Mouse (Mus musculus) activated CD4-positive, CD25-positive, alpha-beta regulatory T cell, adult 4 months (primary cell): ENCODE measurements around the gene Mccc1. TPM values are rescaled to one million over a fixed set of nuclear protein-coding genes. Genes with fewer than 3 reads are reported as not detected.
A peak's percentile ranks its signal among the peaks of the same experiment; 100 is the strongest.

Source experiments
- ATAC-seq: one replicate; pipeline ENCODE4 v1.8.0; 2017
- polyA plus RNA-seq, 2 experiments: library from polyadenylated mRNA; unstranded; fragments of 100-300 nt; shearing (Covaris generic); gene quantifications; one replicate each; pipeline ENCODE4 v1.2.1; 2017

Gene Mccc1
- polyA plus RNA-seq, 2 experiments from 2014 or later, result 12.8 to 20.5 TPM

- no peak for ATAC-seq
Observed at GRCm38 (mm10) chr3:35964928-35965327, 35.5 kb downstream of the Mccc1 start.

DNA sequence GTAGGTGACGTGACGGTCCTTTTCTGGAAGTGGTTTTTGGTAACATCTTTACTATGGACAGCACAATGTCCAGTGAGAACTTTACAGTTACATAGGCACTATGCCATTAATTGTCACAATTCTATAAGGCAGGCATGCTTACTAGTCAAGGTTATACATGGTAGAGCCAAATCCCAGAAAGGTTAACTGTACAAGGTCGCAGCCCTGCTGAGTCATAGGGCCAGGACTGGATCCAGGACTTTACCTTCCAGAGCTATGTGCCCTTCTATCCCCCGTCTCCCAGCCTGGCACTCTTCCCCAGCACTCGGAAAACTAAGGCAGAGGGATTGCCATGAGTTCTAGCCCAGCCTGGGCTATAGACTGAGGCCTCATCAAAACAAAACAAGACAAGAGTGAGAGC lies 36.6 kb downstream of the Mccc1 start:
- no peak for ATAC-seq

DNA sequence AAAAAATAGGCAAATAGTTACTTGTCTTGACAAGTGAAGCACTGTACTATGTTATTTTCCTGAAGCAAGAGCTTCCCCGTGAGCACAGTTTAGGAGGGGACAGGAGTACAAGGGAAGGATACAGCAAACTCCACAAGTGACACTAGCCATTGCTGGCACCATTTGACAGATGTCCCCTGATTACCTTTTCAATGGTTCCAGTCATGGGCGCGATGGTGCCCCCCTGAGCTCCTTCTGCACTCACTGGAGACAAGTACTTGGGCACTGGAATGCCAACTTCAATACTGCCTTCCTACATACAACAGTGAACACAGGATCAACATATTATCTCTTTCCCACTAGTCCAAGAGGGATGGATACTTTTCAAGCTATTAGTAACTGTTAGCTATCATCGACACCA lies 37.1 kb downstream of the Mccc1 start:
- no peak for ATAC-seq

DNA sequence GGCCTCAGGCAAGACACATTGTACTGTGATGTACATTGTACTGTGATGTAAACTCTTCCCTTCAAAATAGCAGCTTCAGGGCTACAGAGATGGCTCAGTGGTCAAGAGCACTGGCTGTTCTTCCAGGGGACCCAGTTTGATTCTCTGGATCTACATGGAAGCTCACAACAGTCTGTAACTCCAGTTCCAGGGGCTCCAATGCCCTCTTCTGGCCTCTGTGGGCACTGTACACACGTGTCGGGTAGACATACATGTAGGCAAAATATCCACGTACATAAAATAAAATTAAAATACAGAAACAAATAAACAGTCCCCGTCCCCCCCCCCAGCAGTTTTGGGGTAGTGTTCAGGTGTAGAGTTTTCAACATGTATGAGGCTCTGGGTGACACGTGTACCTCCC lies 37.5 kb downstream of the Mccc1 start:
- ATAC-seq, result no peak

GRCm38 (mm10) chr3:35957230-35957629 lies 43.2 kb downstream of the Mccc1 start:
- no peak for ATAC-seq

DNA sequence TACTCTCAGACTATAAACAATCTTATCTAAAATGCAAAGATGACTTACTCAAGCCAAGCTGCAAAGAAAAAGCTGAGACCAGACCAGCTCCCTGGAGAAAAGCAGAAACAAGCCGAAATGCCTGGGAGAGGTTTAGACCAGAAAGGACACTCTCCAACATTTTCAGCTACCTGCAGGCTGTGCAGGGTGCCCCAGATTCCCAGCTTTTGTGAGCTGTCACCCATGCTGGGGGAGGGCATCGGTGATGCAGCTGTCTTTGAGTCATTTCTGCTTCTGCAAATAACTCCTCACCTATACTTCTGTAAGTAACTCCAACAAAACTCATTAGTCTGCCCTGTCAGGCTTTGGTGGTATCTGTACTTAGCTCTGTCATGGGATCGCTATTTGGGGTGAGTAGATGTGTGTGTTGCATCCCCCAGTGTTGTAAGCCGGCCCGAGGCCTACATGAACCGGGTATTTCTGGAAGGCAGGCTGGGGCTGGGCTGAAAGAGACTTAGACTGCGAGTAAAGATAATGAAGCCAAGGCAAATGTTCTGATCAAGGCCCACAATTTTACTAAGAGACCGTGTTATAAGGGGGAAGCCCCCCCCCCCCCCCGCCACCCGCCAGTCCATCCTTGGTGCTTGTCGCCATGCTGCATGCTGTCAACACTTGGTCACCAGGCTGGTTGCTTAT lies 45.4 kb downstream of the Mccc1 start:
- no peak for ATAC-seq

DNA sequence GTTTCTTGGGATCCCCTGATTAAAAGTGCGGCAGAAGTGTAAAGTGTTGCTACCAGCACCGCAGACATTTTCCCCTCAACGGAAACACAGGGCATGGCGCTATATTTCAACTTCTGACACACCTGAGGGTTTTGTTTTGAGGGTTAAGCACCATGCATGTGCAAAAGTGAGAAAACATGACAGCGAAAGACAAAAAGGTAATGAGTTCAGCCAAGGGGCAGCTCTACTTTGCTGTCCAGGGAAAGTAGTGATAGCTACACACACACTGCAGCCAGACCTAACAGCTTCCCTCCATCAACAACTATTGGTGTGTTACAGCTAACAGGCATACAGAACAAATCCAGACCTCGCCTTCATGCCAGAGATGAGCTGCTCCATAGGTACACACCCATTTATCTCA lies 46.7 kb downstream of the Mccc1 start:
- no peak for ATAC-seq

GRCm38 (mm10) chr3:35953184-35953583 lies 47.3 kb downstream of the Mccc1 start:
- ATAC-seq, result no peak

- ATAC-seq, result no peak
Observed at GRCm38 (mm10) chr3:35948197-35948596, 52.3 kb downstream of the Mccc1 start.

DNA sequence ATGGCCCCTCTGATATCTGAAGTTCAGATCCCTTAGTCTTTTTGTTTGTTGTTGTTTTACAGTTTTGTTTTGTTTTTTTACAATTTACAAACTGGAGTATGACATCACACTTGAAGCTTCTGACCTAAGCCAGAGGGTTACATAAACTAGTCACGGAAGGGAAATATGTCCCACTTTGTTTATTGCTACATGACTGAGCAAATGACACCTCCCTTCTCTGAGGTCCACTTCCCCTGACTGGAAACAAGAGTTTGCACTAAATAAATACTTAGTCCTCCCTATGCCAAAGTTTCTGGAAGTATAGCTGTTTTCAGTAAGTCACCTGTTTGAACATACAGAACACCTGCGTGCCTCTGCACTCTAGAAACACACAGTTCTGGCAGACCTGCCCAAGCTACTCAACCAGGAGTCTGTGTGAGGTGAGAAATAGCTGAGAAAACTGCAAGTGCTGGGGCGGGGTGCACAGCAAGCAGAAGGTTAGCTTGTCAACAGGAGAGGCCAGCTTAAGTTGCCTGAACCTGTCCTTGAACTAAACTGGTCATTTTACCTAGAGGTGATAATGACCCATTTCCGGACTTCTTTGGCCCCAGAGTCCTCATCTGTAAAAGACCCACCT lies 59.9 kb downstream of the Mccc1 start:
- no peak for ATAC-seq

GRCm38 (mm10) chr3:35940047-35940446 lies 60.4 kb downstream of the Mccc1 start:
- ATAC-seq, result no peak

DNA sequence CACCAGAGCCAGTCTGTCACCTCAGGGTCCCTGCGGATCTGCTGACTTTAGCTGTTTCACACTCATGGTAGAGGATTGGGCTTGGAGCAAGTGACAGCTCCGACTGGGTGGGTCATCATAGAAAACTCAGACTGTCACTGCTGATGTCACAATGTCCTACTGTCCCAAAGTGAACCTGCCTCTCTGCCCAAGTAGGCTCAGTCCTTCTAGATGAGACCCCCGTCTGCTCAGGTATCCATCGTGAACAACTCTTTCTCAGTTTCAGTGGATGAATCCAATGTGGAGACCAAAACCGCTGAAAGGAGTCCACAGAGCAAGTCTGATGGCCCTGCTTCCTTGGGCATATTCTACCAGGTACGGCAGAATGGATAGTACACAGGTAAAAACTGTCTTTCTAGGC lies 63.1 kb downstream of the Mccc1 start, which contains the start of gene Dcun1d1:
Dcun1d1 (minus strand) TSS at position 101 of the 400 bp plus-strand sequence.
- no peak for ATAC-seq

- peak; percentile 57 for ATAC-seq
Observed at GRCm38 (mm10) chr3:35933405-35933777, 67.1 kb downstream of the Mccc1 start.

DNA sequence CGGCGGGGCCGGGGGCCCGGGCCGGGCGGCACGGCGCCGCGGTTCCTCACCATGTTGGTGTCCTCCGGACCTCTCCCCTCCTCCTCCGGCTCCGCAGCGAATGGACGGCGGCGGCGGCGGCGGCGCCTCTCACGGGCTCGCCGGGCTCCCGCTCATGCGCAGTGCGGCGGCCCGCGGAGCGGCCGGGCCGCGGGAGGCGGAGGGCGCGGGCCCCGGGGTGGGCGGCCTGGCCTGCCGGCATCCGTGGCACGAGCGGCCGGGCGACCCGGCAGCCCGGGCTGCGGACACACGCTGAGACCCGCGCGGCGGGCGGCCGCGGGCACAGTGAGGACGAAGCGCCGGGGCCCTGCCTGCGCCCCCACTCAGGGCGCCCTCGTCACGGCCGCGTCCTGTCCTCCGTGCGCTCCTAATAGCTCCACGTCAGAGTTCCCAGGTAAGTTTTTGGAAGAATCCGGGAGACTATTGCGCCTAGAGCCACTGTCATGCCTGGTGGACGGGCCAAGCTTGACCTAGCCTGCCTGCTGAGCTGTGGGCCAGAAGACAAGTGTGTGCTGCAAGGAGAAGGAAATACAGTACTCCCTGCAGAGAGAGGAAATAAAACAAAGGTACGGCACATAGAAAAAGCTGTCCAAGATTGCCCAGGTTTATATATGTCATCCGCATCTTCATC lies 67.6 kb downstream of the Mccc1 start:
- peak; percentile 61 for ATAC-seq

DNA sequence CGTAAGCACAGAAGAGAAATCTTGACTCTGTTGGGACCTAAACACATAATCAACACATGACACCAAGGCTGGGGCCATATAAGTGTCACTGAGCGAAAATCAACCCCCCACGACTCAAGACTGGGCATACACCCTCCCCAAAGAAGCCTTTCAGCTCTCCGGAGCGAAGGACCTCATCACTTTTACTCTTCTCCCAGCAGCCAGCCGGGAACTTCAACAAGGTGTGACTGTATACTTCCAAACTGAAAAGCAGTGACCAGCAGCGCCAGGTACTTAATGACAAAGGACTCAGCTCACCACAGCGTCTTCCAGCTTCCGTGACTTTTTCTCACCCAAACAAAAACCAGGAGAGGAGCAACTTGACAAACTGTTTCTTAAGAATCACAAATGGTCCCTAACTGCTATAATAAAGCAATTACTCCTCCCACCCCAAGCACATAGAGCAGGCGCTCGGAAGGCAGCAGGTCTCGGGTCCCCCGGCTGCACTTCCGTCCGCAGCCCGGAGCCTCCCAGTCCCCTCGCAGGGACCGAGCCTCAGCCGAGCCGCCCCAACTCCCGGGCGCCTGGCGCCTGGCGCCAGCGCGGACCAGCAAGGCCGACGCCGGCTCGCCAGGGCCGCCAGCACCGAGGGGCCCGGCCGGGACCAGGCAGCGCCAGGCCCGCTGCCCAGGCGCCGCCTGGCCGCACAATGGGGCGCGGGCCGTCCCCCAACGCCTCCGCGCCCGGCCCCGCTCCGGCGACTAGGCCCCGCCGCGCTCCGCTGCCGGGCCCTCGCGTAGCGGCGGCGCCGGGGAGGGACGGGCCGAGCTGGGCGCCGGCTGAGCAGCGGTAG lies 68.4 kb downstream of the Mccc1 start:
- ATAC-seq, result peak; percentile 70

GRCm38 (mm10) chr3:35931359-35931758 lies 69.1 kb downstream of the Mccc1 start:
- no peak for ATAC-seq

GRCm38 (mm10) chr3:35929831-35930230 lies 70.6 kb downstream of the Mccc1 start:
- no peak for ATAC-seq

DNA sequence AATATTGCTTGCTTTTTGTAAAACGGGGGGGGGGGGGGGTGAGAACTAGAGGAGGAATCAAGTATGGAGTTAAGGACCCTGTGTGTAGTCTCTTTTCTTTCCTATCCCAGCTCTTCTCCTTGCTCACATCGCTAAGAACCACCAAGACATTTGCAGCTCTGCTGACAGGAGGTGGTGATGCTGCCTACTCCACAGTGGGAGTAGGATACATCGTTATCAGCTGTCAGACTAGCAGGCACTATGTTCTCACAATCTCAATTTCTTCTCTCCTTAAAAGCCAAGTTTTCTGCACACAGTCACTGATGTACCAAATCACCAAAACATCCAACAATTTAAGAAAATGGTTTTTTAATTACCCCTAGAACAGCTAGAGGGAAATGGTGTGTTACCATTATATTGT lies 71.1 kb downstream of the Mccc1 start:
- no peak for ATAC-seq

- ATAC-seq, result no peak
Observed at GRCm38 (mm10) chr3:35925852-35926251, 74.6 kb downstream of the Mccc1 start.

- no peak for ATAC-seq
Observed at GRCm38 (mm10) chr3:35924007-35924406, 76.5 kb downstream of the Mccc1 start.

- no peak for ATAC-seq
Observed at GRCm38 (mm10) chr3:35923495-35923894, 77.0 kb downstream of the Mccc1 start.

DNA sequence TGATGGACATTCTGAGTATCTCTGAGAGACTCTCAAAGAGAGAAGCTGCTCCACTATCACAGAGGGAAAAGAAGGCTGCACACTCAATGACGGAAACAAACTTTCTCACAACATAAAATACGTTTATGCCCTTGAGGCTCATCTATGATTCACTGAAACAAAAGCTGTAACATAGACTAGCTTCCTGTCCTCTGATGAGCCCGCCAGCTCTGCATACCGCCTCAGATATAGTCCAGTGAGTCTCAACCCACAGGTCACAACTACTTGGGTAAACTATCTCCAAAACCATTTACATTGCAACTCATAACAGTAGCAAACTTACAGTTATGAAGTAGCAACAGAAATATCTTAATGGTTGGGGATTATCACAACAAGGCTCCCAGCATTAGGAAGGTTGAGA lies 78.0 kb downstream of the Mccc1 start:
- ATAC-seq, result peak; percentile 53

DNA sequence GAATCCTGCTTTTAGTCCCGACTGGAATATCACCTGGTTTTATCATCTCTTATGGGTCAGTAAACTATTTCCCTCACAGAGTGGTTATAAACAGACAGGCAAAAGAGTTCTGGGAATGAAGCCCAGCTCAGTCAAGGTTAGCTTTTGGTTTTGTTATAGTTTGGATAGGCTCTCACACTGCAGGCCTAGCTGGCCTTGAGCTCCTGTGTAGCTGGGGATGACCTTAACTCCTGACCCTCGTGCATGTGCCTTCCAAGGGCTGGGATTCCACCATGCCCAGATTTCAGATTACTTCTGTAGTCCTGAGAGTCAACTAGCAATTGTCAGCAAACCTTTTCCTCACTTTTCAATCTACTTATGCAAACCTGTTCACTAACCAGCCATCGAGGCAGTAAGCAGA lies 82.2 kb downstream of the Mccc1 start:
- no peak for ATAC-seq
